Mouse (Mus musculus) left cerebral cortex, adult 8-10 months (tissue): ENCODE results near the gene Gpx7. TPM values are rescaled to one million over a fixed set of nuclear protein-coding genes. Genes with fewer than 3 reads are reported as not detected.

Experiments
- DNase-seq, 2 experiments: peaks; one replicate each; pipeline ENCODE4 v3.0.0; 2022; ENCODE audit warnings: low spot score in 2 of 2
- total RNA-seq, 4 experiments: library from RNA; stranded (reverse); gene quantifications; 2 replicates each; pipeline ENCODE4 v1.2.4; 2022

Gpx7 gene
- total RNA-seq, 4 experiments from 2014 or later = 3.7 to 5.1 (median 4.5) TPM

- no peak for DNase-seq
Measured at GRCm38 (mm10) chr4:108350819-108351218, 55.9 kb downstream of the Gpx7 start.

Other genes starting within 250 kb of the Gpx7 start
- gene Echdc2, start 241.5 kb downstream of the Gpx7 start, total RNA-seq = 10 to 100 TPM in 2 of 4 experiments, 1 to 10 TPM in 2; 8.6 to 14.8 (median 10.7) TPM
- gene Zyg11a, start 188.9 kb downstream of the Gpx7 start, total RNA-seq = not detected
- 100 to 1,000 TPM in 2 of 4 experiments, 10 to 100 TPM in 2; 84.5 to 105 (median 95.2) TPM for gene Zyg11b, start 105.9 kb downstream of the Gpx7 start, total RNA-seq
- 10 to 100 TPM; 25.7 to 32.0 (median 29.2) TPM for gene Coa7, start 78.8 kb downstream of the Gpx7 start, total RNA-seq
- not detected for gene Shisal2a, start 23.6 kb downstream of the Gpx7 start, total RNA-seq
- gene Tut4, start 52.5 kb upstream of the Gpx7 start, total RNA-seq = 10 to 100 TPM; 34.0 to 51.2 (median 38.2) TPM
- 10 to 100 TPM; 26.3 to 31.4 (median 27.2) TPM for gene Prpf38a, start 172.4 kb upstream of the Gpx7 start, total RNA-seq
- under 1 TPM in 2 of 4 experiments, not detected in 2; 0.11 TPM for gene Orc1, start 172.5 kb upstream of the Gpx7 start, total RNA-seq
- gene Cc2d1b, start 213.0 kb upstream of the Gpx7 start, total RNA-seq = 10 to 100 TPM; 32.5 to 46.2 (median 38.3) TPM